Mouse (Mus musculus): ENCODE results near the gene Ptger2.
A peak's percentile ranks its signal among the peaks of the same experiment; 100 is the strongest.

Ptger2 gene

DNA sequence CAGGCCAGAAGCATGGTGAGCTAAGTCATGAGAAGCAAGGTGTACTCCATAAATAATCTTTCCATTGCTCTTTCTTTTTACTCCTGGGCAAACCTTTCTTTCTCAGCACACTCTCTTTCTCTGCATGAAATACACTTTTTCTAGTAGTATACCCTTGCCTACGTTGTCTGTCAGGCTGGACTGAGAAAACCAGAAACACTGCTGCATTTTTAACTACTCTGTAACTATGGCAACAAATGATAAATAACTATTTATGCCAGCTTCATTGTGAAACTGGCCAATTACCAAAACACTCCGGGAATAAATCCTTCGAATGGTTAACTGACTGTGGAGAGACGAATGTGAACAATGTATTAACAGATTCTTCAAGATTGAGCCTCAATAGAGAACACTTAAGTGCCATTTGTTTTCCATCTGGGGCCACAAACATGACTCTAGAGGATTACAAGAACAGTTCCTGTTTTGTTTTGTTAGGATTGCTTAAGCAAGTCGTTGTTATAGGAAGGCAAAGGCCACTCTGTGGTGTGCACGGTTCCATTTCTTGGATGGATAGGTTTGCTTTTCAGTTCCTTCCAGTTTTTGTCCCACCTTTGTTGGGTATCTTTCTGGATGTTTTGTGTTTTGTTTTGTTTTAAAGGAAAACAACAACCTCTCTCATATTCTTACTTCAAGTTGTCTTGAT is at the start of gene Ptger2:
Gene Ptger2 (plus strand): TSS at position 522 of the 682 bp plus-strand sequence.
- DNase-seq (ENCODE audit: low spot score), result peak; percentile 12

DNA sequence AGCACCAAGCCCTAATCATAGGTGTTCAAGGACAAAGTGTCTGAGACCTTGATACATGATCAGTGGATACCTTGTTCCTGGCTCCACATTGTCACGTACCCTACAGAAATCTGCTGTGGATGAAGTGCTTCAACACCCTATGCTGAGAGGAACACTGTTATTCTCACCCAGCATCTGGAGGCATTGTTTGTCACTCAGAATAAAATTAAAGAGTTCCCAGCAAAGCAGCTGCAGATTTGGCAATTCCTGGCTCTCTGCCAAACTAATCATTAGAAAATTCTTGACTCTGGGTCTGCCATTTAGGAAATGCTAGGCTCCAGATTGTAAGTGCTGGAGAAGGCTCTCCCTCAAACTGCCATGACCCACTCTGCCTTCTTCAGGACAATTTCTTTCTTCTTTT is 27.2 kb upstream of the Ptger2 start:
- DNase-seq (ENCODE audit: low spot score), result no peak

DNA sequence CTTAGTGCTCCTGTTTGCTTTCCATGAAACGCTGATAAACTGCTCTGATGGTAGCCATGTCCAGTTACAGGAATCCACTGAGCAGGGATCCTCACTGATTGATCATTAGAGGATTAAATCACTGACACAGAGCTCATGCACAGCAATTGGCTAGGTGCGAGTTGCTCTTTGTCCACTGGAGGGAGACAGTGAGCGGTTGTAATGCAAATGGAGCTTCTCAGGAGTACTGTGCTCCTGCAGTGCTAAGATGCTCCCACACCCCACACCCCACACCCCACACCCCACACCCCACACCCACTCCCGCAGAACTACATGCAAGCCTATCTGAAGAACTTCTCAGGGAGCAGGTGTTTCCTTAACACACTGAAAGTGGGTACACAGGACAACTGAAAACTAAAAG is 10.7 kb upstream of the Ptger2 start:
- DNase-seq (ENCODE audit: low spot score), result peak; percentile 77

DNA sequence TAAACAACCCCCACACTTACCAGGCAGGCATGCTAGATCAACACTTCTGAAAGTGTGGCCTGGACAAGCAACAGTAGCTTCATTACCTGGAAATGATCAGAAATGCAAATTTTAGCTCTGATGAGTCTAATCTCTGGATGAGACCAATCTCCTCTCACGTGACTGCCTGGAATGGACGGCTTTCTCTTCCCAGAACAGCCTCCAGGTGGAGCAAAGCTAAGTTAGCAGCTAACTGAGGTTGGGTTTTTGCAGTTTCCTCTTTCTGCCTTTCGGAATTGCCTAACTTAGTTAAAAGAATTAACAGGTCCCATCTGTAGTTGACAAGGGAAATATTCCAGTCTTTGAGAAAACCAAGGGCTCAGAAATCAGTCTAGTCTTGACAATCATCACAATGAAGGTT is 8.1 kb upstream of the Ptger2 start:
- DNase-seq (ENCODE audit: low spot score), result peak; percentile 15

DNA sequence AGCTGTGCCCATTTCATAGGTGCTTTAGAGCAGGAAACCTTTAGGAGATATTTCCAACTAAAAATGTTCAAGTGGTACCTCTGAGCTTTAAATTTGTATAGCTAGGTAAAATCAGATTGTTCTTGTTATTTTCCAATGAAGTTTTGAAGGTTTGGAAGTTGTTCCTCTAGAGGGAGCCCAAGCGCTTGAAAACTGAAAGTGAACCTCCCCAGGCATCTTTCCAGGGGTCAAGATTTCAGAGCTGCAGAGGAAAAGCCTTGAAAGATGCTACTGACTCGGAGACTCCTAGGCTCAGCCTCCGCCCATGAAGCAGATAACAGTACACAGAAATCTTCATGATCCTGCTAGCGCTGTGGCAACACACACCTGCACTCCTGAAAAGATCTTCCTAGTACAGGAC is 6.5 kb upstream of the Ptger2 start:
- DNase-seq (ENCODE audit: low spot score), result peak; percentile 75

DNA sequence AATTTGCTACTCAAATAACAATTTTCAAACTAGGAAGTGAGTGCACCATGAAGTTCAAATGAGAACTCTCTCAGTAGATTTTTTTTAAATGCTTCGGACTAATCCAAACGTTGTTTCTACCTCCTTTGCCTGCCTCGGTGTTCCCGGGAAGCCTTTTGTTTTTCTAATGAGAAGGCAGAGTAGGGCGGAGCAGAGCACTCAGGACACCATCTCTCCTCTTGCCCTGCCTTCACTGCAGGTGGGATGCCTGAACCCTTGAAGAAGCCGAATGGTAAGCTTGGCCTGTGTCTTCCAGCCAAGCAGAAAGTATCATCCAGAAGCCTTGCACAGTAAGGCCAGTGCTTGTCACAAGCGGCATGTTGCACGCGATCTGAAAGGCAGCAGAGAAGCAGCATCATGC is 3.9 kb upstream of the Ptger2 start:
- DNase-seq (ENCODE audit: low spot score), result no peak

DNA sequence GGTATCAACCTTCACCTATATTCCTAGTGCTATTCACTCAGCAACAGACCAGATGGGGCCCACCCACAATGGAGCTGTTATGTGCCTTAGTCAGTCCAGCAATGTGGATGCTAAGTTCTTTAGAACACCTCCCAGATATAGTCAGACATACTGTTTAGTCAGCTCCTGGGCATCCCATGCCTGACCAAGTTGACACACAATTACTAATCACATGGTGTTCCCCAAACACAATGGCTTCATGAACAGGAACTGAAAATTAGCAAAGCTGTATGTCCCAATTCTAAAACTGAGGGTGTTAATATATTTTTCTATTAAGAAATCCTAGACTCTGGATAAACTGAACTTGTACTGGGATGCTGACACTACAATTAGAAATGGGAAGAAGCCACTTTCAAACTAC is 1.7 kb upstream of the Ptger2 start:
- no peak for DNase-seq (ENCODE audit: low spot score)

DNA sequence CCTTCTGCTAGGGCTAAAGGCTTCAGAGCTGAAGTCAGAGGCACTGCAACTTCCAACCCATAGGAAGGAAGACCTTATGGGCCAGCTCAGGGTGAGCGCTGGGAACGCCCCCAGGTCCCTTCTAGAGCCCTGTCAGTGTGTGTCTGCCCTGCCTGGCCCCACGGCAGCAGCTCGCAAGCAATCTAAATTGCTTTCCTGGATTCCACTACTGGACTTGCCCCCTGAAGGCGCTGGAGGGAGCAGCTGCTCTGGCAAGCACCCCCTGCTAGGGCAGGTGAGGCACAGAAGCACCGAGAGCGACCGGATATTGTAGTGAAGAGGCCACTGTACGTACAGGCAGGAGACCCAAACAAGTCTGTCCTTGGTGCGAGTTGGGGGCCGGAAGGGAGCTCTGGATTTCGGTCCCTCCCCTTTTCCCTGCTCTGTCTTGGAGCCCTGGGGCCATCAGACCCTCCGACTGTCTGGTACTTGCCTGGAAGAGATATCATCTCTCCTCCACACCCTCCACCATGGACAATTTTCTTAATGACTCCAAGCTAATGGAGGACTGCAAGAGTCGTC is 541 bp downstream of the Ptger2 start:
- peak; percentile 44 for DNase-seq (ENCODE audit: low spot score)

DNA sequence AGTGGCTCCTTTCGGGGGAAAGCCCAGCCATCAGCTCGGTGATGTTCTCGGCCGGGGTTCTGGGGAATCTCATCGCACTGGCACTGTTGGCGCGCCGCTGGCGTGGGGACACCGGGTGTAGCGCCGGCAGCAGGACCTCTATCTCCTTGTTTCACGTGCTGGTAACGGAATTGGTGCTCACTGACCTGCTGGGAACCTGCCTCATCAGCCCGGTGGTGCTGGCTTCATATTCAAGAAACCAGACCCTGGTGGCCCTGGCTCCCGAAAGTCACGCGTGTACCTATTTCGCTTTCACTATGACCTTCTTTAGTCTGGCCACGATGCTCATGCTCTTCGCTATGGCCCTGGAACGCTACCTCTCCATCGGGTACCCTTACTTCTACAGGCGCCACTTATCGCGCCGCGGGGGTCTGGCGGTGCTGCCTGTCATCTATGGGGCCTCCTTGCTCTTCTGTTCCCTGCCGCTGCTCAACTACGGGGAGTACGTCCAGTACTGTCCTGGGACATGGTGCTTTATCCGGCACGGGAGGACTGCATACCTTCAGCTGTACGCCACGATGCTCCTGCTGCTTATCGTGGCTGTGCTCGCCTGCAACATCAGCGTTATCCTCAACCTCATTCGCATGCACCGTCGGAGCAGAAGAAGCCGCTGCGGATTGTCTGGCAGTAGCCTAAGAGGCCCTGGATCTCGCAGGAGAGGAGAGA is 1.2 kb downstream of the Ptger2 start:
- DNase-seq (ENCODE audit: low spot score), result peak; percentile 38

DNA sequence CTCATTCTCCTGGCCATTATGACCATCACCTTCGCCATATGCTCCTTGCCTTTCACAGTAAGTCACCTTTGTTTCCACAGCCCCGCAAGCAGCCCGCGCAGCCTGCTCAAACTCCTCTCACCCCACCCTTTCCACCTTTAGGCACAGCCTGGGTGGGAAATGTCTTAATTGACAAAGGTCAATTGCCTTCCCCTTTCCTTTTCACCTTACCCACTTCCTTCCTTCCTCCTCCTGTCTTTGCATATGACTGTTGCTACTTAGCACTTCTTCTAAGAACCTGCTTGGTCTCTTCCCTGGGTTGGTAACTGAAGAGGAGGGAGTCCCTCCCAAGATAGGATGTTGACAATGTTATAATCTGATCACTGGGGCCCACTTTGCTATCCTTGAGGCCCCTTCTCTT is 1.8 kb downstream of the Ptger2 start:
- DNase-seq (ENCODE audit: low spot score), result no peak

DNA sequence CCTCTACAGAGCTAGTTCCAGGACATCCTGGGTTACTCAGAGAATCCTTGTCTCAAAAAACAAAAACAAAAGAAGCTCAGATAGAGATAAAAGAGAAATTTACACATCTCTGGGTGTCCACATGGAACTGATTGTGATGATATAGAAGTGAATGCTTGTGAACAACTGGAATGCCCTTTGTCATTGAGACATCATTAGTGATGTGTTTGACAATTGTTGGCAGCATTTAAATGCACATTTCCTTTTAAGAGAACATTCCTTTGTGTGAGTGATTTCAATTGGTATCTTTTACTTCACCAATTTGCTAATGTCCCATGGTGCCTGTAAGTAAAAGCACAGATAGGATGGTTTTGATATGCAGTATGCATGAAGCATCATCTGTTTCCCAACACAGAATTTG is 6.3 kb downstream of the Ptger2 start:
- no peak for DNase-seq (ENCODE audit: low spot score)

DNA sequence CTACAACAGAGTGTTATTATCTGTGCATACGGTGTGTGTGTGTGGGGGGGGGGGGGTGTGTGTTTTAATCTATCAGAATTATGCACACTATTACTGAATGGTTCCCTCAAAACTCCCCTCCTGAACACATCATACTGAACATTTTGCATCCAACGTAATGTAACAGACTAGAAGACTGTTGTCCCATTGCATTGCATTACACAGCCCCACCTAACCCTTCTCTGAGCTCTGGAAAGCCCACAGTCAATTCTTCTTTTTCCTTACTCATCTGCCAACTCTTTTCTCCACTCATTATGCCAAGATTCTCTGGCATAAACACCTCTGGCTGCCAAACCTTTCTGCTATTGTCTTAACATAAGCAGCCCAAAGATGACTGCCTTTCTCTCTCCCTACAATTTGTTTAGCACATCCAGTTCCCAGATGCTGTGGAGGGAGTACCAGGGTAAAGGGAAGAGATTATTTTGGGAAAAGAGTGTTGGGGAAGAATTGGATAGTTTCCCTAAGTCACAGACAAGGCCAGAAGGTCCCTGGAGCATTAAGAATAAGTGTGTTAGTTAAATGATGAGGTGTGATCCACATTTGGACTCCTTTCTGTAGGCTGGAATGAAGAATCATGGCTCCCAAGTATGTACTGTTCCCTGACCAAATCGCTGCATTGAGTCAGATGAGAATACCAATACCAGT is 12.2 kb downstream of the Ptger2 start:
- no peak for DNase-seq (ENCODE audit: low spot score)

DNA sequence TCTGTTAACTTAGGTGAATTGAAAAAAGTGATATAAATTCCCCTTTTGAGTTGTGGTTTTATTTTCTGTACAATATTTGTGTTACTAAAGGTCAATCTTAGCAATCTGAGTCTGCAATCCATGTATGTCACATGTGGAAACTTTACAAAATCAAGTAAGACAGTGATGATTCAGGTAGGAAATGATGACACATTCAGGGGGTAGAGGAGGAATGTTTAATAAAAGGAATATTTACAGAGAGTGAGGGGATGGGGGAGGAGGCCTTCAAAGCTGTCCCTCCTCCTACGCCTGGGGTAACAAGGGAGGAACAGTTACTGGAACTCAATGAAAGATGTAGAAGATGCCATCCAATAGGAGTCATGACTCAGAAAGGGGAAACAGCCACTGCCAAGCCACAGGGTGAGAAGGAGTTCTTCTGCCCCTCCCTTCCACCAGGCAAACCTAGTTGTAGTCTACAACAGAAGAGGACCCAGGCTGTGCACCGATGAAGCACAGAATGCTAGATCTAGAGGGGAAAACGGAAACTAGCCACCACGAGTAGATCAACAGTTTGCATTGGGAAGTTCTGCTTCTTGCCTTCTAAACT is 17.8 kb downstream of the Ptger2 start:
- no peak for DNase-seq (ENCODE audit: low spot score)

DNA sequence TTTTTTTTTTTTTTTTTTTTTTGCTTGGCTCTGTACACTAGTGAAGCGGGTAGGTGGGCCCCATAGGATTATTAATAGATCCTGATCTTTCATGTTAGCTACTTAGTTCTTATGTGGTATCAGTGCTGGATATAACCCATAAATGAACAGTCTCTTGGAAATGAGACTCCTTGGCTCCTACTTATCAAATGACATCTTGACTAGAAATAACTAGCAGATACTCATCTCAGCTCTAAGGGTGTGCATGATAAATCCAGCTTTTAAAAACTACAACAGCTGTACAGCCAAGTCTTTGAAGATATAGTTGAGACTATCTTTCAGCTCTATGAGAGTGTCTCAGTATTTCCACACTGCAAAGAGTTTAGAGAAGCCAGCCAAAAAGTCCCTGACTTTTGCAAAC is 21.2 kb downstream of the Ptger2 start:
- DNase-seq (ENCODE audit: low spot score), result no peak

DNA sequence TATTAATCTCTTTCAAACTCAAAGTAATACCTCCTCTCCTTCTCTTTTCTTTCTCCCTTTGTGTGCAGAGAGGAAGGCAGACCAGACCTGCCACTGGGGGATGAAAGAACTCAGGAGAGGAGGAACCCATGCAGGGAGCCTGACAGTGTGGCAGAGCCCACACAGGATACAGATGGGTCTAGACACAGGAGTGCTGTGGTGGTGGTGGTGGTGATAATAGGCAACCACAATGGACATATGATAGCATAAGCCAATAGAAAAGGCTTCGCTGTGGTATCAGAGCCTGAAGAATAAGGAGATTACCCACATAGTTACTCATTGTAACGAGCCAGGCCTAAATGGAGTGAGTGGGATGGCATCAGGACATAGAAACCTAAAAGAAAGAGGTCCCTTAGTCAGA is 23.3 kb downstream of the Ptger2 start:
- DNase-seq (ENCODE audit: low spot score), result no peak

DNA sequence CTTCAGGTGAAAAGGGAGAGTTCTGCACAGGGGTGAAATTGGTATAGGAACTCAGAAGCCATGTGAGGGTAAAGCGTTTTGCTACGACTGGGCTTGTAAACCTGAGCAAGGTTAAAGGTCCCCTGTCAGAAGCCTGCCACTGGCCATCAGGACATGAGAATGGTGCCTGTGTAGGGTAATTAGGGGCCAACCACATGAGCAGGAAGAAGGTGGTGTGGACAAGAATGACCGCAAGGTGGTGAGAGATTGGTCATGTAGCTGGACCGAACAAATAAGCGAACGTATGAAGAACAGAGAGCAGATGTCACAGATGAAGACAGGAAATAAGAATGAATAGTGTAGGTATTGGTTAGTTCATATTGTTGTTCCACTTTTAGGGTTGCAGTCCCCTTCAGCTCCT is 23.7 kb downstream of the Ptger2 start:
- no peak for DNase-seq (ENCODE audit: low spot score)

DNA sequence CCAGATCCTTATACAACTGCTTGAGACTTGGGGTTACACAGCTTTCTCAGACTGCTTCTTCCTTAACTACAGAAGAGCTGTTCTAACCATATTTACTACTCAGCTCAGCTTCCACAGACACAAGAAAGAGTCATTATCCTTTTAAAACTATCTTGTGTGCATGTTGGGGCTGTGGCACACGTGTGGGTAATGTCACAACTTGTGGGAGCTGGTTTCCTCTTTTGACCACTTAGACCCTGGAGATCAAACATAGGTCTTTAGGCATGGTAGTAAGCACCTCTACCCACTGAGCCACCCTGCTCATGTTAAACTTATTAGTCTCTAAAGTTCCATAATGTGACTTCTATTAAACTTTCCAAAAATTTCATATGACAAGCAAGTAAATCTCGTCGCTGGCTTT is 33.6 kb downstream of the Ptger2 start:
- DNase-seq (ENCODE audit: low spot score), result no peak

DNA sequence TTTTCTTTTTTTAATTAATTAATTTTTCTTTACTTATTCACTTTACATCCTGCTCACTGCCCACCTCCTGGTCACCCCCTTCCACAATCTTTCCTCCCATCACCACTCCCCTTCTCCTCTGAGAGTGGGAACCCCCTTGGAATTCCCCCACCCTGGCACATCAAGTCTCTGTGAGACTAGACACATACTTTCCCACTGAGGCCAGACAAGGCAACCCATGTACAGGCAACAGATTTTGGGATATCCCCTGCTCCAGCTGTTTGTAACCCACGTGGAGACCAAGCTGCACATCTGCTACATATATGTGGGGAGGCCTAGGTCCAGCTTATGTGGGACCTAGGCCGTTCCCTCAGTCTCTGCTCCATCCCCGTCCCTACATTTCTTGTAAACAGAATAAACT is 46.3 kb downstream of the Ptger2 start:
- no peak for DNase-seq (ENCODE audit: low spot score)

DNA sequence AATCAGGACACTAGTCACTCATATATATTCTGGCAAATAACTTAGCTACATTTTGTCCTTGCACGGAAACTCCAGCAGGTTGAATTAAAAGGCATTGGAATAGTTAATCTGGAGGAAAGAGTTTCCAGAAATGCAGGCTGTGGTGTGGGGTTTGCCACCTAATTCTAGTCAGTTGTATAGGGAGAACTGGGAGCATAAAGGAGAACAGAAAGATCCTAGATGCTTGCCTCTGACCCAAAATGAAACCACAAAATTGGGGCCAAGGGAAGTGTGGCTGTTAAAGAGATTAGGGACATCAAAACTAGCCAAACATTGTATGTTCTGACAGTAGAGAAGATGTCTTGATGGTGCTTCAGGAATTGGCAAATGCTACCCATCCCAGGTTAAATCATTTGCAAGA is 48.6 kb downstream of the Ptger2 start:
- no peak for DNase-seq (ENCODE audit: low spot score)

DNA sequence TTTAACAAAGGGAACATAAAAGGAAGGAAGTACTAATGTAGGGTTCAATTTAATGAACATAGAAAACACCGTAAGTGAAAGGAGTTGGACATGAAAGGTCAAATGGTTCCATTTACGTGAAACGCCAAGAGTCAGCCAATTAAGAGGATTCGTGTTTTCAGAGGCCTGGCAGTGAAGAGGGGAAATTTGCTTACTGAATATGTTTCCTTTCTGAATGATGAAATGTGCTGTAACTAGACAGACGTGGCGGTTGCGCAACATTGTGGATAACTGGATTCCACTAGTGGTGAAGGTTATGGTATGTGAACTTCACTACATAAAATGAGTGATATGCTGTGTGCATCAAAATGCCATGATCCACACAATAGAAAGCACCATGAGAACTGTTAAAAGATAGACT is 50.1 kb downstream of the Ptger2 start:
- DNase-seq (ENCODE audit: low spot score), result no peak

DNA sequence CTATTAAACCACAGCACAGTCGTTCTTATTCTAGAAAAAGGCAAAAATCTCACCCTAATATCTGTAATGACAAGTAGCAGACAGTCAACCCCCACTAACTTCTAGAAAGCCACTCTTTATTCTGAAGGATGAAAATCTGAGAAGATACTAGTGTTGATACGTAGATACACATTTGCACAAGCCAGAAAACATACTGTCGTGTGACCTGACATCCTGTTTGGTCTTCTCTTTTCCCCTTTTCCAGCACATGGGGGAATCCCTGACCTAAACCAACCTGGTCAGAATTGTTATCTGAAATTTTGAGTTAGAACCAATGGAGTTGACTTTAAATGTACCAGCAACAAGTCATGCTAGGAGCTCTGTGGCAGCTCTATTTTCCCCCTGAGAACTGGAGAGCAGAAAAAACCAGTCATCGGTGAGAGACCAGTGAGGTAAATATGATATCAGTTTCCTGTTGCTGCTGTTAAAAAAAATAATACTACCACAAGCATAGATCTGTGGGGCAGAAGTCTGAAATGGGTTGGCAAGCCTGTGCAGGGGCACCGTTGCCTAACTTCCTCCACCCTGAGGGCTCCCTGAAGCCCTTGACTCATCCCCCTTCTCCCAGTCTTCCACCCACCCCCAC is 53.0 kb downstream of the Ptger2 start:
- DNase-seq (ENCODE audit: low spot score), result no peak

DNA sequence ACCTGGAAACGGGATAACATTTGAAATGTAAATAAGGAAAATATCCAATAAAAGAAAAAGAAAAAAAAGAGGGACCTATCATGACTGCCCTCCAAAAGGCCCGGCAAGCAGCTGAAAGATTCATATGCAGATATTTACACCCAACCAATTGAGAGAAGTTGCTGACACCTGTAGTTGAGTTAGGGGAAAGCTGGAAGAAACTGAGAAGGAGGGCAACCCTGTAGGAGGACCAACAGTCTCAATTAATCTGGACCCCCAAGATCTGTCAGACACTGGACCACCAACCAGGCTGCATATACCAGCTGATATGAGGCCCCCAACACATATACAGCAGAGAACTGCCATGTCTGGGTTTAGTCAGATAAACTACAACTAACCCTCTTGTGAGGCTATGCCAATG is 60.1 kb downstream of the Ptger2 start:
- DNase-seq (ENCODE audit: low spot score), result no peak

All from embryo, embryonic 10.5 days (tissue).